Mouse (Mus musculus): Measurements from ENCODE around the gene Crybb2. TPM values are rescaled to one million over a fixed set of nuclear protein-coding genes. Genes with fewer than 3 reads are reported as not detected.

Gene Crybb2
- total RNA-seq, 2 experiments from 2014 or later, result not detected

Other genes with a start within 250 kb of the Crybb2 start
- 1.3 TPM in 1 of 2 replicates, not detected in the other for gene Myo18b, start 173.8 kb downstream of the Crybb2 start, total RNA-seq (2015; ENCODE audit: low replicate concordance)
- 0.08 and 0.26 TPM in 2 replicates for gene Myo18b, start 173.8 kb downstream of the Crybb2 start, total RNA-seq (2017; ENCODE audit: low replicate concordance)
- 0.42 and 1.8 TPM in 2 replicates for gene Grk3, start 54.3 kb downstream of the Crybb2 start, total RNA-seq (2015; ENCODE audit: low replicate concordance)
- 3.1 and 3.6 TPM in 2 replicates for gene Grk3, start 54.3 kb downstream of the Crybb2 start, total RNA-seq (2017; ENCODE audit: low replicate concordance)
- gene Crybb3, start 11.5 kb upstream of the Crybb2 start, total RNA-seq (2015; ENCODE audit: low replicate concordance), result not detected in 2 replicates
- not detected in 2 replicates for gene Crybb3, start 11.5 kb upstream of the Crybb2 start, total RNA-seq (2017; ENCODE audit: low replicate concordance)
- gene 2900026A02Rik, start 151.1 kb upstream of the Crybb2 start, total RNA-seq (2015; ENCODE audit: low replicate concordance), result 1.8 and 2.1 TPM in 2 replicates
- gene 2900026A02Rik, start 151.1 kb upstream of the Crybb2 start, total RNA-seq (2017; ENCODE audit: low replicate concordance), result 0.13 TPM in 1 of 2 replicates, not detected in the other
- gene Tmem211, start 156.8 kb upstream of the Crybb2 start, total RNA-seq (2015; ENCODE audit: low replicate concordance), result not detected in 2 replicates
- not detected in 2 replicates for gene Tmem211, start 156.8 kb upstream of the Crybb2 start, total RNA-seq (2017; ENCODE audit: low replicate concordance)
- 0.36 TPM in 1 of 2 replicates, not detected in the other for gene Sgsm1, start 240.7 kb upstream of the Crybb2 start, total RNA-seq (2015; ENCODE audit: low replicate concordance)
- gene Sgsm1, start 240.7 kb upstream of the Crybb2 start, total RNA-seq (2017; ENCODE audit: low replicate concordance), result not detected in 2 replicates

Measured in erythroid progenitor cell, adult 5-6 weeks (primary cell).